Mouse (Mus musculus) cerebellum, adult 11-12 months (tissue): Measurements from ENCODE around the gene Rbm4.
"Not testable (repeated sequence)": the region's sequence is repeated elsewhere in the genome, so short reads cannot be mapped to it uniquely, and the experiment has no call there.

Experiments used
- DNase-seq: peaks from one replicate; pipeline ENCODE4 v3.0.0; 2022

The Rbm4 gene

DNA sequence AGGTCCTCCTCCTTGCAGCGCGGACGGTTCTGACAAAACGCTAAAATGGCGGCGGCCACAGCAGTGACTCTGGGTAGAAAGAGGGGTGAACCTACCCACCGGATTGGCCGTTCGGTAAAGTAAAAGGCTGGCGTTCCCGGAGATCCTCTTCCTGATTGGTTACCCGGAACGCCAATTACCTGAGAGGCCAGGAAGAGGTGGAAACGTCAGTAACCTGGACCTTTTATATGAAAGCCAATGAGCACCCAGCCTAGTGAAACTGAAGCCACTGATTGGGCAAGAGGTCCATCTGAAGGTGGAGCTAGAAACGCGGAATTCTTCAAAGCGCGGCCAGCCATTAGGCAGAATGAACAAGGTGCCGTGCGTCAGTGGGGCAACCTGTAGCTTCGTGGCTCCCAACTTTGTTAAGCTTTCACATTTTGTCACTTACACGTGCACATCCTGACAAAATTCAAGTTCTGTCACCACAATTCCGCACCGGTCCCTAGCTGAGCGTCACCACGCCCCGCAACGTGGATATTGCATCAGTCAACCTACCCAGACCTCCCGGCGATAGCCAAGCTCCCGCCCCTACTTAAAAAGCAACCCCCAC is at the start of gene Rbm4:
TSS of gene Rbm4 (minus strand) at position 71 of the 592 bp plus-strand sequence.
- peak; percentile 99 for DNase-seq

DNA sequence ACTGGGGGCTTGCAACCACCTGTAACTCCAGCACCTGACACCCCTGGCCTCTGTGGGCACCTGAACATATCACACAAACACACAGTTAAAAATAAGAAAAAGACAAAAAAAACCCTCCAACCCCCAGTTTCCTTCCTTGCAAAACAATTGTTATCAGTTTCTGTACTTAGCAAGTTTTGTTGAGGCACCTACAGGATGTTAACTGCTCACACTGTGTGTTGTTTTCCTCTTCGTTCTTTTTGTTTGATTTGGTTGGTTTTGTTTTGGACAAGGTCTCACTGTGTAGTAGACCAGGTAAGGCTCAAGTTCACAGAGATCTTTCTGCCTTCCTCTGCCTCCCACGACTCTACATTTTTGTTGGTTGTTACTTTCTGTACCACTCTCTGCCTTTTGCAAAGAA is 48.9 kb upstream of the Rbm4 start:
- DNase-seq = no peak

DNA sequence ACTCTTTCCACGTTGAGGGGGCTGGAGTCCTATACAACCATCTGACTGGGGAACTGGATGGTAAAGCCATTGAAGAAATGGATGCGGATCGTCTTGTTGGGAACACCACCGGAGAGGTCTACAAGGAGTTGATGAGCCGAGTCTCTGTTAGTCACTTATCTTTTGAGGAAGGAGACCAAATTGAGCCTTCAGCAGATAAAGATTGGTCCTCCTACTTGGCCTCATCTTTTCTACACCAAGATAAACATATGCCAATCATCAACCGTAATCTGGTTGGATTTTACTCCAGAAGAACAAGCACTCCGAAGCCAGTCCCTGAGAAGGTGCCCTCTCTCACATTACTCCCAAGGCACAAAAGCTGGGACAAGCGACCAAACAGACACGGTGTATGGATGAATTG is 47.1 kb upstream of the Rbm4 start:
- DNase-seq = no peak

DNA sequence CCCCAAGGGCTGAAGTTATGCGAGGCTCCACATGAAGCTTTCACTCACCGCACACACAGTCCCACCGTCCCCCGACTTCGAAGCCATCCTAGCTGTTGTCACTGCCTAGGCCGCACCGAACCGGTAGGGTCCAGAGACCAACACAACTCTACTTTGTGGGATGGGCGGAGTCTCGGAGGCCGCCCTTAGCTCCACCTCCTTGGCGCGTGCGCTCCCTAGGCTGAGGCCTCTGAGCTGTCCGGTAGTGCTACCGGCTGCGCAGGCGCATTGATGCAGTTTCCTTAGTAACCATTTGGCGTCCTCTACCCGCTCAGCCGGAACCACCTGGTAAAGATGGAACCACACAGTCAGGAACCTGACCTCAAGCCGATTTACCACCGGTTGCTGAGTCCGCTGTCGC is 45.4 kb upstream of the Rbm4 start, which contains the start of the genes Ccs and Ccdc87:
TSS of gene Ccs (minus strand) at position 184 of the 400 bp plus-strand sequence.
TSS of gene Ccdc87 (plus strand) at position 218 of the 400 bp plus-strand sequence.
- DNase-seq = peak; percentile 97

DNA sequence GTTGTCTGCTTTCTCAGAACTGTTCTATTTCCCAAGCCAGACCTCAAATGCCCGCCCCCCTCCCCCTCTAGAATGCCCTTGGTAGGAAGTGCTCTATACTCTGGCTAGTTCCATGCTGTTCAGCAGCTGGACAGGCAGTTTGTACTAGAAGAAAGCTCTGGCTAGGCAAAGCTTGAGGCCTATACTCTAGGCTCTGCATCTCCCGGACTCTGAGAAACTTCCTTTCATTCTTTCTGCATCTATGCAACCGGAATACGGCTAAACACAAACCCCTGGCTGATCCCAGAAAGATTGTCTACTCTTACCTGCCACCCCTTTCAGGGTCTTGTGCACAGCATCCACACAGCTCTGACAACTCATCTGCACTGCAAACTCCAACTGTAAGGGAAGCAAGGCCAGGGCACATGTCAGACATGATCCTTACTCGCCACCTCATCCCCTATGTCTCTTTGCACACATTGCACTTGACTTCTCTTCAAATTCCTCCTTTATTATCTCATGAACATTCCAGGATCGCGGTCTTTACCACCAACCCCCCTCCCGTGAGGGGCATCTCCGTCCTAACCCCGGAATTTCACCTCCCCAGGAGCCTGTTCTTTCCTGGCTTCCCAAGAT is 44.9 kb upstream of the Rbm4 start:
- DNase-seq = no peak

DNA sequence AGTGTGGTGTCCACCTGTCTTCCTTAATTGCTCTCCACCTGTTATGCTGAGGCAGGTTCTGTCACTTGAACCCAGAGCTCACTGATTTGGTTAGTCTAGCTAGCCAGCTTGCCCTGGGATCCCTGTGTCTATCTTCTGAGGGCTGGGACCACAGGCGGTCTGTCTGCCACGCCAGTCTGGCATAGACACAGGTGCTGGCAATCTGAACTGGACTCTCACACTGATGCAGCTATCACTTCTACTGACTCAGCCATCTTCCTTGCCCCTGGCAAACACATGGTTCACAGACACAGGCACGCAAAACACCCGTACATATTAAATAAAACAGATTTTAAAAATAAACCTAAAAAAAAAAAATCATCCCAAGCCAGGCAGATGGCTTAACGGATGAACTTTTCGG is 43.3 kb upstream of the Rbm4 start:
- DNase-seq = no peak

DNA sequence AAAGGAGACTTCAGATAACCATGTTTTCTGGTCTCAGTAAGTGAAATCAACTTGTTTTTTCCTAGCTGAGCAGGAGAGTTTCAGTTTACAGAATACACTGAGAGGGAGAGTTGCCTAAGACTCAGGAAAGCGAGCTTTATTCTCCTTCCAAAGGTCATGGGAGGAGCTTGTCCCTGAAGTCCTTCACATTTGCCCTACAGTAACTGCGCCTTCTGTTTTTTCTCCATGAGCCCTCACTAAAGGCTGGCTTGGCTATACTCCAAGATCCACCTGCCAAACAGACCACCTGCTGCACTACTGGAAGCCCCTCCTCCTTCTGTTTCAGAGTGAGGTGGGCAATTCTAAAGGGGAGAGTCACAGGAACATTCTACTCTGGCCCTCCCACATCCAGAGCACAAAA is 42.4 kb upstream of the Rbm4 start:
- DNase-seq = no peak

DNA sequence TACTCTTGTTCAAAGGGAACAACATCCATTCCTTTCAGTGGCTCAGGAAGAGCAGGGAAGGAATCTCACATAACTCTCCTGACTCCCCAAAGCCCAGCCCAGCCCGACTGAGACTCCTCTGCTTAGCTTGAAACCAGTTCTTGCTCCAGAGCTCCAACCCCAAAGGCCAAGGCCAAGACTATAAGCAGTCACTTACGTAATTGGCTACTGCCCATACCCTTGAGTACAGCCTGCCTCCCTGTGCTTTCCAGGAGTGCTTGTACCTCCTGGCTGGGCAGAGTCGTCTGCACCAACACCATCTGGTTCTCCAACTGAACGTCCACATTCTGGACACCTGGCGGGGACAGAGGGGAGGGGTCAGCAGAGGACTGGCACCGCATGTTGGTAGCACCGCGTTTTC is 40.3 kb upstream of the Rbm4 start:
- no peak for DNase-seq

DNA sequence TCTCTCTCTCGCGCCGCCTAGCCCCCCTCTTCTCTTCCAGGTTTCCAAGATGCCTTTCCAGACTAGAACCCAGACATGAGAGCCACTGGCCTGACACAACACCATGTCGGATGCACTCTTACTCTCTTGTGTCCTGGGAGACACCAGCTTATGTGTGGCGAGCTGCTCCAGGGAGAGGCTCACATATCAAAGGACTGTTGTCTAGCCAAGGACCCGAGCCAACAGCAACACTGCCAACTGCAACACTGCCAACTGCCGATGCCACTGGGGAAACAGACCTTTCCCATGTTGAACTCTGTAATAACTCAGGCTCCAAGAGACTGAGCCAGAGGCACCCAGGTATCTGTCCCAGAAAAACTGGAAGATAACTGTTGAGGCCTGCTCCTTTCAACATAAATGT is 35.5 kb upstream of the Rbm4 start:
- DNase-seq = peak; percentile 80

DNA sequence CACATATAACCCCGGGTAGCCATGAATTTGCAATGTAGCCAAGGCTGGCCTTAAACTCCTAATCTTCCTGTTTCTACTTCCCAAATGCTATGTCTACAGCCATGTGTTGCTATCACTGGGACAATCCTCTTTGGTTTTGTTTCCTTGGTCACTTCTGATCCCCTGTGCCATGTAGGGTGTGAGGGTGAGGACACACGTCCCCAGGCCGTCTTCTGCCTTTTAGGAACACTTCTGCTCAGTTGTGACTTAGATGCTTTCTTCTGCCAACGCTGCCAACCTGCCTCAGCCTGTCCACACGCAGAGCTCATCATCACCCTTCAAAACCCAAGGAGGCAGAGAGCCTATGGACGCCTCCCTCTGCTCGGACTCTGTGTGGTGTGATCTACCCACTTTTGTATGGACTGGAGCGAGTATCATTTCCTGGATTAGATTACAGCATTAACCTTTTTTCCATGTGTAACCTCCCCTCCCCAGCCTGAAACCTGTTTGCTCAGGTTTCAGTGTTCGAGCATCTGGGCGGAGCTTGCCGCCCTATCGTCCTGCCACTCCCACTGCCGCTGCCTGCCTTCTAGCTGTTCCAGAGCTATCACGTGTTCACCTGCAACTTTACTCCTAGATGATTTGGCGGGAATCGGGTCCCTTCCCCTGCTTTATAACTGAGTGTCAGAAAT is 34.9 kb upstream of the Rbm4 start:
- no peak for DNase-seq

DNA sequence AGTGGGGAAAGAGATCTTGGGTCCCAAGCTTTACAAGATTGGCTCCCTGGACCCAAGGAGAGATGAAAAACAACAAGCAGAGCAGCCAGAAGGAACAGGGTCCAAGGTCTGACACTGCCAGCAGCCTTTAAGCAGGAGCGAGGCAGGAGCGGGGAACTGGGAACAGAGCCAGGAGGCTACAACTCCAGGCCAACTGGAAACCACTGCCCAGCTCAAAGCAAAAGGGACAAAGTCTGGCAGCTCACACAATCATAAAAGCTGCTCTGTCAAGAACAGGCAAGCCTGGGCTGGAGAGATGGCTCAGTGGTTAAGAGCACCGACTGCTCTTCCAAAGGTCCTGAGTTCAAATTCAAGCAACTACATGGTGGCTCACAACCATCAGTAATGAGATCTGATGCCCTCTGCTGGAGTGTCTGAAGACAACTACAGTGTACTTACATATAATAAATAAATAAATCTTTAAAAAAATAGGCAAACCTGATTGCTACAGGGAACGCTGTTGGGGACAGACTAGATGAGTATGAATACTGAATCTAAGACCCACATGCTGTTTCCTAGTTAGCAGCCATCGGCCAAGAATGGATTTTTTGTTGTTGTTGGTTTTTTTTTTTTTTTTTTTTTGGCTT is 27.1 kb upstream of the Rbm4 start:
- peak; percentile 54 for DNase-seq

DNA sequence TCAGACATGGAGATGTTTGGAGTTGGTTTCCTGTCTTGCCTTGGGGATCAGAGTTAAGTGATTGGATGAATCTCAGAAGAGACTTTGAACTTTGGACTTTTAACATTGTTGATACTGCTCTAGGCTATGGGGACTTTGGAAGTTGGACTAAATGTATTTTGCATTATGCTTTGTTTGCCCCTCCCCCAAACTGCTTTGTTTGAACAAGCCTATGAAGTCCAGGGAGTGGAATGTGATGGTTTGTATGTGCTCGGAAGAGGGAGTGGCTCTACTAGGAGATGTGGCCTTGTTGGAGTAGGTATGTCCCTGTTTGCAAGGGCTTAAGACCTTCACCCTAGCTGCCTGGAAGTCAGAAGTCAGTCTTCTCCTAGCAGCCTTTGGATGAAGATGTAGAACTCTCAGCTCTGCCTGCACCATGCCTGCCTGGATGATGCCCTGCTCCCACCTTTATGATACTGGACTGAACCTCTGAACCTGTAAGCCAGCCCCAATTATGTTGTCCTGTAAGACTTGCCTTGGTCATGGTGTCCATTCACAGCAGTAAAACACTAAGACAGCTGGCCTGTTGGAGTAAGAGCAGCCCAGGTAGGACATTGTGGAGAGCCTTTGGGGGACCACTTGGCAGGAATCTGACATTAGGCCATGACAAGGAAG is 23.6 kb upstream of the Rbm4 start:
- no peak for DNase-seq

DNA sequence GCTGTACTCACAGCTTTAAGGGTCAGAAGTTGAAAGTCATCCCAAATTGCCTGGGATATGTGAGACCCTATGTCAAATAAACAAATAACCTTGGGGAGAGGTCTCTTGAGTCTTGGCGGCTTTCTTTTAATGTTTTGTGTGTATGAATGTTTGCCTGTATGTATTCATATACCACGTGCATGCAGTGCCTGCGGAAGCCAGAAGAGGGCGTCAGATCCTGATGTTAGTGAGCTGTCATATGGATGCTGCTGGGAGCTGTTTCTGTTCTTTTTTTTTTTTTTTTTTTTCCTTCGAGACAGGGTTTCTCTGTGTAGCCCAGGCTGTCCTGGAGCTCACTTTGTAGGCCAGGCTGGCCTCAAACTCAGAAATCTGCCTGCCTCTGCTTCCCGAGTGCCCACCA is 19.3 kb upstream of the Rbm4 start:
- DNase-seq = no peak

DNA sequence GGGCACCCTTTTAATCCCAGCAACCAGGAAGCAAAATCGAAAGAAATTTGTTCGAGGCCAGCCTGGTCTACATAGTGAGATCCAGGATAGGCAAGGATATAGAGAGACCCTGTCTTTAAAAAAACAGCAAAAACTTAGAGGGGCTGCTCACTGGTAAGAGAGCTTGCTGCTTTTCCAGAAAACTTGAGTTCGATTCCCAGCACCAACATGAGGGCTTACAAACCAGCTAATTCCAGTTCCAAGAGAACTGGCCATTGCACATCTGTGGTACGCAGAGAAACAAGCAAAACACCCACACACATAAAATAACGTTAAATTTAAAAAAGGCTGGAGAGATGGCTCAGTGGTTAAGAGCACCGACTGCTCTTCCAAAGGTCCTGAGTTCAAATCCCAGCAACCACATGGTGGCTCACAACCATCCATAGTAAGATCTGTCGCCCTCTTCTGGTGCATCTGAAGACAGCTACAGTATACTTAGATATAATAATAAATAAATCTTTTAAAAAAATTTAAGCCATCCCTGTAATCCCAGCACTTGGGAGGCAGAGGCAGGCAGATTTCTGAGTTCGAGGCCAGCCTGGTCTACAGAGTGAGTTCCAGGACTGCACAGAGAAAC is 18.7 kb upstream of the Rbm4 start:
- DNase-seq = not testable (repeated sequence)

DNA sequence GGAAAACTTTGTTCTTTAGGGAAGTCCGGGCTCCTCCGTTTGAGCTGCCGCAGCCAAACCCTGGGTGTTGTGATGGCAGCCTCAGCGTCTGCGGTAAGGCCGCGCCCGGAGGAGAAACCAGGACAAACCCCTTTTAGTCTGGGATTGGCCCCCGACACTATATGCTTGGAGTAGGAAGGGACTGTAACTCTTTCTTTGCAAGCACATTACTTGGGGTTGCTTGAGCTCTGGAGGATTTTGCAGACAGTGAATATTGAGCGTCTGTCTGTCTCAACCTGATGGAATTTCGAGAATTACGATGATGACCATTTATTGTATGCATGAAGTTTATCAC is 18.2 kb upstream of the Rbm4 start:
- DNase-seq = no peak

DNA sequence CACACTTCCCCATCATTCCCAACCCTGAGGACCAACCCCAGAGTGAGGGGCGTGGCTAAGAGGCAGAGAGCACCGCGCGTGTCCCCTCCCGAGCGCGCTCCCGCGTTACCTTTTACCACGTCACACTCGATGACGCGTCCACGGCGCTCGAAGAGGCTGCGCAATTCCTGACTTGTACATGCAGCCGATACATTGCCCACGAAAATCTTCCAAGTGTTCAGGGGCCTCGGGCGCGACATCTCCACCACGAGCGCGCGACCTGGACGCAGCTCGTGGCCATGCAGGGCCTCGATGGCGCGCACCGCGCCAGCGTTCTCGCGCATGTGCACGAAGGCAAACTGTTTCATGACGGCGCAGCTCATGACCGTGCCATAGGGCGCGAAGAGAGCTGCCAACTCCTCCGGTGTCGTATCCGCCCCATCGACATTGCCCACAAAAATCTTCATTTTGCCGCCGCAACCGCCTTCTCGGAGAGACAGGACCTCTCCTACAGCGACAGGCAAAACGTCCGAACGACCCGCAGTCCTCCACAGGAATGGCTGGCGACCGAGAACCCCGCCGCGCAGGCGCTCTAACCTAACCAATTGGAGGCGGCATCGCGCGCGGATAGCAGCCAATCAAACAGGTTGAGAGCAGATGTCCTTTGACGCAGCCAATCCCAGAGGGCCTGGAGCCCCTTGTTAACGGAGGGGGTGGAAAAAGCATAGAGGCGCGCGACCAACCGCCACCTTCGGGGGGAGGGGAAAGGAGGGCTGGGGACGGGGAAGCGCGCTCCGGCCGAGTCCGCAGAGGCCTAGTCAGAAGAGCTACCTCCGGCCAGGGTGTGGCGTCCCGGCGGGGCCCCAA is 17.6 kb upstream of the Rbm4 start, which contains the start of the genes Gm21992 and Rbm14:
TSS of gene Gm21992 (minus strand) at position 550 of the 846 bp plus-strand sequence.
TSS of gene Rbm14 (minus strand) at position 572 of the 846 bp plus-strand sequence.
- peak; percentile 99 for DNase-seq

DNA sequence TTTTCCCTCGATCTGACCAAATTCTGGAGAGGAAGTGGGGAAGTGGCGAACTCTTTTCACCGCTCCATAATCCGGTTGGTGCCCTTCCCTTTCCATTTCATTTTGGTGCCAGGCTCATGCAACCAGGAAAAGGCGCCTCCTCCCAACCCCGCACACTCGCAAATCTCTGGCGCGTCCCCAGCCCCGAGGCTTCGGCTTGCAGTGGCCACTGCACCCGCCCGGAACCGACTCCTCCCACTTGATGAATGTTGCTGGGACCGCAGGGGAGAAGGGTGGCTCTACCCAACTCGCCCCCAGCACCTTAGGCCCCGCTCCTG is 17.0 kb upstream of the Rbm4 start:
- no peak for DNase-seq

DNA sequence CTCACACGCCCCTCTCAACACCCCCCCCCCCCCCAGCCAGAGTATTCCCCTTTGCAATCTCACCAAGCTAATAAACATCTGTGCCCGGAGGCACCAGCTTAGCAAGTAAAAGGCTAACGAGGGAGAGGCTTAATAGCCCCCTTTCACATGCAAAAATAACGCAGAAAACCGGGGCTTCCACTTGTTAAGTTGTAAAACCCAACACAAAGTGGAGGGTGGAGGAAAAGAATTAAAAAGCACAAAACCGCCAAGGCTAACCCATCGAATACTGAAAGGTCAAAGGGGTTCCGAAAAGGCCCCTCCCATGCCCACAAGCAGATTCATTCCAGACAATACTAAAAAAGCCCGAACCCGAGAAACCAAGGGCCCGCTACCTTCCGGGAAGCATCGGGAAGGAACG is 16.6 kb upstream of the Rbm4 start:
- DNase-seq = no peak

DNA sequence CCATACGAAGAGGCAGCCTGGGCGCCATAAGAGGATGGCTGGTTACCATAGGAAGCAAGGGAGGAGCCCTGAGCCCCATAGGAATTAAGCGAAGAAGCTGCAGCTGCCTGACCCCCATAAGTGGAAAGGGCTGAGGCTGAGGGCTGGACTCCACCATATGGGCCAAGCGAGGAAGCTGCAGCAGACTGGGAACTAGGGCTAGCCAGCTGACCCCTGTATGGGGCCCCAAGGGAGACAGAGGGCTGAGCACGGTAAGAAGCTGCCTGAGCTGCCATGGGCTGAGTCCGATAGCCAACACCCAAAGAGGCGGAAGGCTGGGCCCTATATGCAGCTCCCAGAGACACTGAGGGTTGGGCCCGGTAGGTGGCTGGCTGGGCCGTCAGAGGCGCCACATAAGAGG is 9.6 kb upstream of the Rbm4 start:
- DNase-seq = no peak

DNA sequence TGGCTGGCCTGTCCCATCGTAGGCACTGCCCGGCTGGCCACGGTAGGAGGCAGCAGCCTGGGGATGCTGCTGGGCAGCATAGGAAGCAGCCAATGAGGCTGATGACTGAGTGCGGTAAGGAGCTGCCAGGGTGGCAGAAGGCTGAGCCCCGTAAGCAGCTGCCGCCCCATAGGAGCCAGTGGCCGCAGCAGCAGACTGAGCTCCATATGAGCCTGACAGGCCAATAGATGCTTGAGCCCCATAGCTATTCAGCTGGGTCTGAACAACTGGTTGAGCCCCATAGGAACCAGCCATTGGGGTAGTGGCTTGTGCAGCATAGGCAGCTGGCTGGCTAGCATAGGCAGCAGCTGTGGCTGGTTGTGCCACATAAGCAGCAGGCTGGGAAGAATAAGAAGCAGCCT is 9.0 kb upstream of the Rbm4 start:
- DNase-seq = peak; percentile 70

DNA sequence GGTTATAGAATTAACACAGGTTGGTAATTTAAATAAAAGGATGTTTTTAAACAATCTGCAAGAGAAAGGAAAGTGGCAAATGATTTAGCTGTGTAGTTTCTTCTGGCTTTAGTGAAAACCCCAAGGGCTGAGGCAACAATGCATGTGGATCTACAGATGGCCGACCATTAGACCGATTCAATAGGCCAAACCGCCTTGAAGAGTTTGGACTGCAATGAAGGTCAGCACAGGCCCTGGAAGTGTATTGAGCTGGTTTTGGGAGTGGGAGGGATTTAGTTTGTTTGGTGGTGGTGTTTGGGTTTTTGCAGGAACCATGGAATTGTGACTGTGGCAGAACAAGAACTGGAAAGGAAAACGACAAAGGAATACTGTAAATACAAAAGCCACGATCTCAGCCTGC is 5.4 kb upstream of the Rbm4 start:
- no peak for DNase-seq

DNA sequence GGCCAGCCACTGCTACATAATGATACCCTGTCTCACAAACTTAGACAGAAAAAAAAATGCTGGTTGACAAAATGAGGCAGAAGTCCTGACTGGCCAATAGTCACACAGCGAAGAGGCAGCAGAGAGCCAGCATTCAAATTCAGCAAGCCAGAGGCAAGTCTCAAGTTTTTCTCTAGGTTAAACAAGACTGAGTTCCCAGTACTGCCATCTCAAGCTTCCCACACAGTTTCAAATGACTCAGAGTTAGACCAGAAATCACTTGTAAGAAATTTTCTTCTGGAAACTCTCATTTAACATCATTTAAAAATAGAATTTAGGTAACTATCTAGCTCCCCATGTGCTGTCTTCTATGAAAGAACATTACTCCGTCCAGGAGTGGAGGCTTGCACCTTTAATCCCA is 4.1 kb upstream of the Rbm4 start:
- DNase-seq = no peak
